Mouse (Mus musculus) common myeloid progenitor, adult 5-6 weeks (primary cell): ENCODE measurements at regions not wholly inside any gene's neighbourhood (a gene's known extent, or its start where the extent isn't known, plus 50 kb on each side); places are given as distances from the start of the nearest gene placed in this dataset.
"Not testable (repeated sequence)": the region's sequence is repeated elsewhere in the genome, so short reads cannot be mapped to it uniquely, and the experiment has no call there.

Source experiments
- ATAC-seq: replicated peaks from 2 replicates; pipeline ENCODE4 v1.8.0; 2016; ENCODE audit warnings: low read depth, mild to moderate bottlenecking, moderate TSS enrichment, inconsistent platforms; ENCODE audit not compliant: poor library complexity, severe bottlenecking

DNA sequence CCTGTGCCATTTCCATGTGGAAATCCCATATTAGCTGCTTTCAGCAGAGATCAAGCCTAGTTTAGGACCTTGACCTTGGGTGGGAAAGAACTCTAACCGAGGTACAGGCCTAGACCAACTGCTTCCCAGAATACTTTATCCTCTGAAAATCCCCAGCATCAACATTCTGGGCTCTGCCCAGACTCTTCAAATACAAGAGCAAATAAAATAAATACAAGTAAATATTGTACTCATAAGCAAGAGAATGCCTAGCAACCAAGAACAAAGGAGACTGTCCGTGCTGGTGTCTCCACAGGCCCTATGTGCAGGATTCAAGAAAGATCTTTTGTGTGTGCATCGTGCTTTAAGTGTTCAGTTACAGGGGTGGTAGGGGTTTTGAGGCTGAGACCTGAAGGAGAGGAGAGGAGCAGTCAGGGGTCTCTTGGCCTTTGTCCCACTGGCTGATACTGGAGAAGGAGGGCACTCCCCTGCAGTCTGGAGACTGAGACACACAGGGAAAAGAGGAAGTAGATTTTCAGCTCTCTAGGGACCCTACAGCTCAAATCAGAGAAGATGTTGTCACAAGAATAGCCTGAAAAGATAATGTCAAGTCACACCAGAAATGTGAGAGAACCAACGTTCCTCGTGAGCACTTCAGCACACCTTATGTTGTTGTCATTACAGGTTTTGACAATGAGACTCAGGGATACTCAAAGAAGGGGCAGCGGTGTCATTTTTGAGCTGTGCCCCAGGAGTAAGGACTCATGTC is 174.6 kb downstream of the Wdr11 start:
- peak; percentile 85 for ATAC-seq

DNA sequence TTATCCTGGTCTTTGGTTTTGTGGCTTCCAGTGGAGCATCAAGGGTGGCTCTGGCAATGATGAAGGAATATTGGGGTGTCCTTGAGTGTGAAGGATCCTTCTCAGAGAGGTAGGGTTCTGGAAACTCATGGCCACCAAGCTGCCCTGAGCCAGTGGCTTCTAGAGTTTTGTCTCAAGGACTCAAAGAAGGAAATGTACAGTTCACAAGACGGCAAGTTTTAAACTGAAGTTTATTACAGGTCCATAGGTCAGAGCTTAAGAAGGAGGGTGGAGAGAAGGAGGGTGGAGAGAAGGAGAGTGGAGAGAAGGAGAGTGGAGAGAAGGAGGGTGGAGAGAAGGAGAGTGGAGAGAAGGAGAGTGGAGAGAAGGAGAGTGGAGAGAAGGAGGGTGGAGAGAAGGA is 178.0 kb downstream of the Wdr11 start:
- not testable (repeated sequence) for ATAC-seq

GRCm38 (mm10) chr7:129771876-129772275 is 180.2 kb downstream of the Wdr11 start:
- ATAC-seq, result peak; percentile 63

GRCm38 (mm10) chr7:129772540-129773331 is 181.1 kb downstream of the Wdr11 start:
- no peak for ATAC-seq

GRCm38 (mm10) chr7:129774261-129774861 is 182.7 kb downstream of the Wdr11 start:
- ATAC-seq, result no peak

DNA sequence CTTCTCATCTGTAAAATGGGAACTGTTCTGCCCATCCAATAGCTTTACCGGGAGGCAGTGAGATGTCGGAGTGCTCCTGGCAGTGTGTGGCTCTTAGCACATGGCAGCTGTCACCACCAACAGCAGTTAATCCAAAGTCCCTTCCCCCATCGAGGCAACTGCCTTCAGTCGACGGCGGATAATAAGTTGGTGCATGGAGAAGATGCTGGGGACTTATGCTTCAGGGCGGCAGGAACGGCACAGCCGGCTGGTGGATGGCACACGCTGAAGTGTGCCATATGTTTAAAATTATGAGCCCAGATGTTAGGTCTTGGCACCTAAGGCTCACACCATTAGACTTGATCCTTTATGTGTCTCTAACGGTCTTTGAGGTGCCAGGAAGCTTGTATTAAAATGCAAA is 183.5 kb downstream of the Wdr11 start:
- no peak for ATAC-seq

- ATAC-seq, result no peak
These were observed 187.3 kb downstream of the Wdr11 start for GRCm38 (mm10) chr7:129778842-129779421.

- no peak for ATAC-seq
These were observed 188.3 kb downstream of the Wdr11 start for GRCm38 (mm10) chr7:129779939-129780338.

DNA sequence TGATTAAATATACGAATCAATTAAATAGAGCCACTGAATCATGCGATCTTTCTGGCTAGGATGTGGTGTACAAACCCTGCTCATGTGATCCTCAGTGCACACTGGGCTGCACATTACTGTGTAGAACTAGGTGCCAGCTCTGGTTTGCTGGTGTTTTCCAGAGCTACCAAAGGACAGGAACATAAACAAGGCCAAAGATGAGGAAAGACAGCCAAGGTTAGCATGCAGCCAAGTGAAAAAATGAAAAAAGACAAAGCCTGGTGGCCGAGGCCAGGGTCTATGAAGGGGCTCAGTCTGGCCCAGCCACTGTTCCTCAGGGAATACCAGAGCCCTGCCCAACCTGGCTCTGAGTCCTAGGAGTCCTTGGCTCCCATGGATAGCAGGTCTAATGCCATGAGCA is 190.1 kb downstream of the Wdr11 start:
- no peak for ATAC-seq

GRCm38 (mm10) chr7:129784966-129785365 is 193.3 kb downstream of the Wdr11 start:
- ATAC-seq, result no peak

DNA sequence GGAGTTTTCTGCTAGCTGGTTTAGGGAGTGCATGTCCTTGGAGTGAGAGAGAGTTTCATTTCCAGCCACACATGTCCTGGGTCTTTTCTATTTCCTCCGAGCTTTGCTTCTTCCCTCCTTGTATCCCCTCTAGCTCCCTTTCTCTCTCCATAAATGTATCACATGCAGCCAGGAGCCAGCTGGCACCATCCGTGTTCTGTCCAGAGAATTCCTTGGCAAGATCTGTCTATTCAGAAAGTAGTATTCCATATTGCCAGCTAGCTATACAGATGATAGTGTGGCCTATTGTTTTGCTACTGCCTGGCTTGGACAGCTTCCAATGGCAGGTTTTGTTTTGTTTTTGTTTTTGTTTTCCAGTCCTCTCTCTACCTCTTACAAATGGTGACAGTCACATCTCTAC is 195.3 kb downstream of the Wdr11 start:
- ATAC-seq, result no peak

DNA sequence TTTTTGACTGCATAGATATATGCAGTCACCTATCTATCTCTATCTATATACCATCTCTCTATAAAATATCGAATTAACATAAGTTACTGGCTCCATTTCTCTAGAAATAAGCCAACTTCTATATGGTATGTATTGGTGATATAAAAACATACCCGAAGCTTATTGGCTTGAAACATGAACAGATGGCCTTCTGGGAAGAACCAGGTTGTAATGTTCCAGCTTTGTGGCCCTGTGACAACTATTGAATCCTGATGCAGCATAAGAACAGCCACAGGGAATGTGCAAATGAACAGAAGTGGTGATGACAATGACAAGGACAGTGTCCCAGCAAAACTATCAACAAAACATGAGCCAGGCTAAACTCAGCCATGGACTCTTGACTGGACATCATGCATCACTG is 196.1 kb downstream of the Wdr11 start:
- ATAC-seq, result no peak

DNA sequence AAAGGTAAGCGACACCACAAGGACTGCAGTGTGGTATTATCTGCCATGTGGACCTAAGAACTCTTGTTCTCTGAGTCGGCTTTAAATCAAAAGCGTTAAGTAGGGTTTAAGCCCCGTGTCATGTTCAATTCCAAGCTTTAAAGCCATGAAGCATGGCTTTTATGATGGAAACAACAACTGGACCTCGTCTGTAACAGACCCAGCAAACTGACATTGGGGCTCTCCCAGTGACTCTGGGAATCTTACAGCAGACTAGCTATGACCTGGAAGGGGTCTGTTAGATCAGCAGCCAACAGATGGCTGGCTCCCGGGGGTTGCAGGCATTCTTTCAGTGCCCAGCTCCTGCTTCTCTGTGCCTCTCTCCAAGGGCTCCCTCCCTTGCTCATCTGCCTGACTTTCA is 197.8 kb downstream of the Wdr11 start:
- ATAC-seq, result no peak

GRCm38 (mm10) chr7:129790590-129791449 is 199.2 kb downstream of the Wdr11 start:
- no peak for ATAC-seq

DNA sequence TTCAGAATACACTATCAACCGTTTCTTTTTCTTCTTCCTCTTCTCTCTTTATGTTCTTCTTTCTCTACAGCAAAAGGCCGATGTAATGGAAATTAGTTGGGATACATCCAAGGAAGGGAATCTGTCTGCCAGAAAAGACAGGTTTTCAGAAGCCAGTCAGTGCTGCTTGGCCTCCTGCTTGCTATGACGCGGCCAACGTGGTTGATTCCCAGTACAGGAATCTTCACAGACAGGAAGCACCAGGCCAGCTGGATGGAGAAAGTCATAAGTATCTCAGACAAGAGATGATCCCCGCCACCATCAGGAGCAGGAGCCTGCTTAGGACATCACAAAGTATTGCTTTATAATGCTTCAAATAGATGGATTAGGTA is 199.8 kb downstream of the Wdr11 start:
- ATAC-seq, result no peak

- ATAC-seq, result no peak
These were observed 202.1 kb downstream of the Wdr11 start for GRCm38 (mm10) chr7:129793733-129794132.

DNA sequence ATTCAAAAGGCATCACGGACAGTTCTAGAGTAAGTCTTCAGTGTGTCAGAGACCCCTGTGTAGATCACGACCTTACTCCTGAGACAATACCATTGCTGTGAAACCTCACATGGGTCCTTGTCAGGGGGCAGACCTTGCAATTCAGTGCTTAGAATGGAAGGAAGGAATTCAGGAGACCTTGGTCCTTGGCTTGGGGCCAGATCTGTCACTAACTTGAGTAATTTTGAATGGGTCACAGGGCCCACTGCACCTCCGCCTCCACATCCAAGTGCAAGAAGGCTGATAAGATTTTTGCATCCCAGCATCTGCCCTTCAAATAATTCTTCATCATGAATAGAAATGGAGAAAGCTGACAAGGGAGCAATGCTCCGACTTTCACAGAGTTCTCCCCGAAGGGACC is 202.6 kb downstream of the Wdr11 start:
- no peak for ATAC-seq

DNA sequence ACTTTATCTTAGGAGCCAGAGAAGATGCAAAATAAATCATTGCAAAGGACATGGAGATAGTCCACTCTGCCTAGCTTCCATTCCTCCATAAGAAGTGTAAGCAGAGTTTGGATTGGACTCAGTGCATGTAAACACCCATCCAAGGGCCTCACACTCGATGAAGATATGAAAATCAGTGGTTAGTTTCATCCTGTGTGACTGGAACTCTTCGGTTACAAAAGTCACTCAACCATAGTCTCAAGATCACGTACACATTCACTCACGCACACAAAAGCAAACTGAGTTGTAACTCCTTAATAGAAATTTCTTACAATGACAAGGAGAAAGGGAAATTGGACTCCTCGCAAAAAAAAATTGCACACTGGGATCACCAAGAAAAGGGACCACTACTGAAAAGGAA is 206.9 kb downstream of the Wdr11 start:
- no peak for ATAC-seq

DNA sequence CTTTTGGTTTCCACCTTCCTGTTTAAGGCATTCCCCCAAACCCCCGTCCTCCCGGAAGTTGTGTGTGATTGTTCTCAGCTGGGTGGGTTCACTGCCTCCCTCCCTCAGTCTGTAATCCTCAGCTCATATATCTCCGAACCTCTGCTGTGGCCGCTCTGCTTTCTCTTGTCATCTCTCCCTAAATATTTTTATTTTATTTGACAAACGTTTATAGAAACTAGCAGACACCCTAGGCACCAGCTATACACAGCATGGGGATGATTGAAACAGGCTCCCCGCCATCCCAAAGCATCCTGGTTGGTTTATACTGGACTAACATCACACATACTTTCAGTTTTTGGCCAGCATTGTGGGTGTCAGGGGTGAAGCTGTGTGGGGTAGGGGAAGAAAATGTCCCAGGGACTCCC is 208.8 kb downstream of the Wdr11 start:
- no peak for ATAC-seq

GRCm38 (mm10) chr7:129801431-129801847 is 209.8 kb downstream of the Wdr11 start:
- ATAC-seq, result no peak
